Mouse (Mus musculus): ENCODE results near the gene Cntnap2. TPM values are rescaled to one million over a fixed set of nuclear protein-coding genes. Genes with fewer than 3 reads are reported as not detected.

The Cntnap2 gene
- polyA plus RNA-seq, 1 experiment from 2014 or later, result 54.5 TPM

- WGBS, result 98% methylated on average over 1 of the region's 1 CpGs
- no peak overlapping the region for H3K9ac ChIP-seq (replicated peaks; ENCODE audit: low read length)
- DNase-seq (no peak), ATAC-seq (ENCODE audit: low FRiP score, low TSS enrichment) (no peak)
- H3K4me2 ChIP-seq (ENCODE audit: low read length), result no peak overlapping the region
- no peak overlapping the region for H3K4me3 ChIP-seq (replicated peaks; ENCODE audit: low read depth, low read length)
- H3K27ac ChIP-seq (replicated peaks; ENCODE audit: low read depth, low read length), result no peak overlapping the region
- no peaks in the 10 kb centered on the region for H3K4me1 ChIP-seq (ENCODE audit: control insufficient read depth, insufficient read depth, low read length)
- H3K36me3 ChIP-seq (ENCODE audit: control insufficient read depth, insufficient read depth, low read length), result no peaks in the 10 kb centered on the region
- no peaks in the 10 kb centered on the region for H3K9me3 ChIP-seq (ENCODE audit: control insufficient read depth, low read length)
- no peaks in the 10 kb centered on the region for H3K27me3 ChIP-seq (ENCODE audit: control insufficient read depth, insufficient read depth, low read length)
Observed at GRCm38 (mm10) chr6:45991086-45991485, 931.9 kb downstream of the Cntnap2 start.

- Histone ChIP-seq H3K9ac (replicated peaks; ENCODE audit: low read length) (no peak overlapping the region), H3K4me1 (ENCODE audit: control insufficient read depth, insufficient read depth, low read length) (no peaks in the 10 kb centered on the region), H3K9me3 (ENCODE audit: control insufficient read depth, low read length) (no peaks in the 10 kb centered on the region), H3K36me3 (ENCODE audit: control insufficient read depth, insufficient read depth, low read length) (no peaks in the 10 kb centered on the region), H3K4me3 (replicated peaks; ENCODE audit: low read depth, low read length) (no peak overlapping the region), H3K4me2 (ENCODE audit: low read length) (no peak overlapping the region), H3K27ac (replicated peaks; ENCODE audit: low read depth, low read length) (no peak overlapping the region), H3K27me3 (ENCODE audit: control insufficient read depth, insufficient read depth, low read length) (no peaks in the 10 kb centered on the region)
- ATAC-seq (ENCODE audit: low FRiP score, low TSS enrichment) (no peak), DNase-seq (peak; percentile 7)
- 78% methylated on average over 2 of the region's 2 CpGs for WGBS
Observed at GRCm38 (mm10) chr6:46022515-46023143, 963.5 kb downstream of the Cntnap2 start.

DNA sequence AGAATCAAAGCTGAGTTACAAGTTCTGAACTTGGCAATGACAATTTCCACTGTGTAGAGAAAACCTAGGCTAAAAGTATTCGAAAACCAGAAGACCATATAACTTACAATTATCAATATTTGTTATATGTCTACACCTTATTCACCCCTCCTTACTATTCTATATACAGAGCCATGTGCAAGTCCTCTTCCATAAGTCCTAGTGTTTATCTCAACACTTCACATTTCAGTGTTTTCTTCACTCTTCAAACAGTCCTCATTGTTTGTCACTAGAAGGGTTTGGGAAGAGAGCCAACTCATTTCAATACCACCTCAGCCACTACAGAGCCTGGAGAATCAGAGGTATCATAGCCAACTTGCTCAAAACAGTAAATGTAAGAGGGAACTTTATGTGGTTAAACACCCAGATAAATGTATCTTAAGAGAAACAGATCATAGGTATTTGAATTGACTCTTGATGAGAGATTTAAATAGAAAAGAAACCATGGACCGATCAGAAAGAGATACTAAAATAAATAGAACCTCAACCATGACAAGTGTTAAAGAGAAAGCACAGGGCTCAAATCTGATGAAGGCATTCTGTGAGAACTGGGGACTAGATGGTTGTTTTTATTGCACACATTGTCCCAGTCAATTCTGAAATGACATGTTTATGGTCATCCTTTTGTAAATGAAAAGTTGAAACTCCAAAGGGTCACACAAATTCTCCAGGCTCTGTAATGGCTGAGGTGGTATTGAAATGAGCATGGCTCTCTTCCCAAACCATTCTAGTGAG, 972.9 kb downstream of the Cntnap2 start:
- DNase-seq, result peak; percentile 15
- Histone ChIP-seq H3K27ac (replicated peaks; ENCODE audit: low read depth, low read length) (no peak overlapping the region), H3K9me3 (ENCODE audit: control insufficient read depth, low read length) (no peaks in the 10 kb centered on the region), H3K36me3 (ENCODE audit: control insufficient read depth, insufficient read depth, low read length) (no peaks in the 10 kb centered on the region), H3K4me2 (ENCODE audit: low read length) (no peak overlapping the region), H3K4me1 (ENCODE audit: control insufficient read depth, insufficient read depth, low read length) (no peaks in the 10 kb centered on the region), H3K27me3 (ENCODE audit: control insufficient read depth, insufficient read depth, low read length) (no peaks in the 10 kb centered on the region), H3K9ac (replicated peaks; ENCODE audit: low read length) (no peak overlapping the region), H3K4me3 (replicated peaks; ENCODE audit: low read depth, low read length) (no peak overlapping the region)
- no peak for ATAC-seq (ENCODE audit: low FRiP score, low TSS enrichment)
- 88% methylated on average over 2 of the region's 2 CpGs for WGBS

DNA sequence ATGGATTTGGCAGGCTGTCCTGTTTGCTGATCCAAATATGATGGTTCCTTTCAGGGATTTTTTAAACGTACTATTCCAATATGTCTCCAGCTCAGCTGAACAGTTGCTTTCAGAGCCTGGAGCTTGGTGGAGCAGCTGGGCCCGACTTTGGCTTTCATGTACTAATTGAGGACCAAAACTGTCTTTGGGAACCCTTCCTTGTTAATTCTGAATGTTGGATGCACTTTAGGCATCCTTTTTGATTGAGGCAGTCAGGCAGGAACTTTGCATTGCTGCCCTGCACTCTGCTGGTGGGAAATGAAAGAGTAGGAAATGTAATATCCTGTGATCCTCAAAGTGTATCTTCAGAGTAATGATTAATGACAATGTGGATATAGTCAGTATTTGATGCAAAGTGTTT, 974.0 kb downstream of the Cntnap2 start:
- H3K27ac ChIP-seq (replicated peaks; ENCODE audit: low read depth, low read length), result no peak overlapping the region
- H3K4me2 ChIP-seq (ENCODE audit: low read length), result no peak overlapping the region
- no peak overlapping the region for H3K4me3 ChIP-seq (replicated peaks; ENCODE audit: low read depth, low read length)
- H3K4me1 ChIP-seq (ENCODE audit: control insufficient read depth, insufficient read depth, low read length), result no peaks in the 10 kb centered on the region
- H3K27me3 ChIP-seq (ENCODE audit: control insufficient read depth, insufficient read depth, low read length), result no peaks in the 10 kb centered on the region
- no peak overlapping the region for H3K9ac ChIP-seq (replicated peaks; ENCODE audit: low read length)
- DNase-seq (peak; percentile 26), ATAC-seq (ENCODE audit: low FRiP score, low TSS enrichment) (no peak)
- WGBS, result 61% methylated on average over 2 of the region's 2 CpGs
- H3K9me3 ChIP-seq (ENCODE audit: control insufficient read depth, low read length), result no peaks in the 10 kb centered on the region
- no peaks in the 10 kb centered on the region for H3K36me3 ChIP-seq (ENCODE audit: control insufficient read depth, insufficient read depth, low read length)

GRCm38 (mm10) chr6:46040671-46041070, 981.5 kb downstream of the Cntnap2 start:
- Histone ChIP-seq H3K4me3 (replicated peaks; ENCODE audit: low read depth, low read length) (no peak overlapping the region), H3K27me3 (ENCODE audit: control insufficient read depth, insufficient read depth, low read length) (no peaks in the 10 kb centered on the region), H3K4me1 (ENCODE audit: control insufficient read depth, insufficient read depth, low read length) (no peaks in the 10 kb centered on the region), H3K27ac (replicated peaks; ENCODE audit: low read depth, low read length) (no peak overlapping the region), H3K9me3 (ENCODE audit: control insufficient read depth, low read length) (no peaks in the 10 kb centered on the region), H3K36me3 (ENCODE audit: control insufficient read depth, insufficient read depth, low read length) (no peaks in the 10 kb centered on the region), H3K9ac (replicated peaks; ENCODE audit: low read length) (no peak overlapping the region), H3K4me2 (ENCODE audit: low read length) (no peak overlapping the region)
- DNase-seq (no peak), ATAC-seq (ENCODE audit: low FRiP score, low TSS enrichment) (no peak)
- WGBS, result 92% methylated on average over 4 of the region's 4 CpGs

GRCm38 (mm10) chr6:46080236-46080635, 1021.1 kb downstream of the Cntnap2 start:
- WGBS, result 50% methylated on average over 2 of the region's 2 CpGs
- Histone ChIP-seq H3K9ac (replicated peaks; ENCODE audit: low read length) (no peak overlapping the region), H3K4me1 (ENCODE audit: control insufficient read depth, insufficient read depth, low read length) (no peaks in the 10 kb centered on the region), H3K9me3 (ENCODE audit: control insufficient read depth, low read length) (no peaks in the 10 kb centered on the region), H3K27me3 (ENCODE audit: control insufficient read depth, insufficient read depth, low read length) (no peaks in the 10 kb centered on the region), H3K4me3 (replicated peaks; ENCODE audit: low read depth, low read length) (no peak overlapping the region), H3K4me2 (ENCODE audit: low read length) (no peak overlapping the region), H3K36me3 (ENCODE audit: control insufficient read depth, insufficient read depth, low read length) (no peaks in the 10 kb centered on the region), H3K27ac (replicated peaks; ENCODE audit: low read depth, low read length) (no peak overlapping the region)
- DNase-seq, result no peak
- ATAC-seq (ENCODE audit: low FRiP score, low TSS enrichment), result no peak

DNA sequence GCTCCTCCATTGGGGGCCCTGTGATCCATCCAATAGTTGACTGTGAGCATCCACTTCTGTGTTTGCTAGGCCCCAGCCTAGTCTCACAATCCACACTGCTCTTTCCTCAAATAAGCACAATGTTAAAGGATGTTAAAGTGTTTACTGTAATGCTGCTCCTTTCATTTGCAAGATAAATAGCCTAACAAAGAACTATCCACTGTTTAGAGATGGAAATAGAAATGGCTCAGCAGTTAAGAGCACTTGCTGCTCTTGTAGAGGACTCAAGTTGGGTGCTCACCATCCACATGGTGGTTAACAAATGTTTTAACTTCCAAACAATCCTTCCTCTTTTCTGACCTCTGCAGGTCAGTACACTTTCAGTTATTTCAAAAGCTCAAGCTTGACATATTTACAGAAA, 1022.3 kb downstream of the Cntnap2 start:
- no peak overlapping the region for H3K4me3 ChIP-seq (replicated peaks; ENCODE audit: low read depth, low read length)
- no peak overlapping the region for H3K27ac ChIP-seq (replicated peaks; ENCODE audit: low read depth, low read length)
- no peak overlapping the region for H3K9ac ChIP-seq (replicated peaks; ENCODE audit: low read length)
- H3K27me3 ChIP-seq (ENCODE audit: control insufficient read depth, insufficient read depth, low read length), result no peaks in the 10 kb centered on the region
- DNase-seq (no peak), ATAC-seq (ENCODE audit: low FRiP score, low TSS enrichment) (no peak)
- H3K4me2 ChIP-seq (ENCODE audit: low read length), result no peak overlapping the region
- no peaks in the 10 kb centered on the region for H3K9me3 ChIP-seq (ENCODE audit: control insufficient read depth, low read length)
- no peaks in the 10 kb centered on the region for H3K36me3 ChIP-seq (ENCODE audit: control insufficient read depth, insufficient read depth, low read length)
- no peaks in the 10 kb centered on the region for H3K4me1 ChIP-seq (ENCODE audit: control insufficient read depth, insufficient read depth, low read length)

- Histone ChIP-seq H3K36me3 (ENCODE audit: control insufficient read depth, insufficient read depth, low read length) (no peaks in the 10 kb centered on the region), H3K4me1 (ENCODE audit: control insufficient read depth, insufficient read depth, low read length) (0 out of 2 replicates have a peak, but pooled peaks cover 3% of the 10 kb centered on the region), H3K4me3 (replicated peaks; ENCODE audit: low read depth, low read length) (no peak overlapping the region), H3K27me3 (ENCODE audit: control insufficient read depth, insufficient read depth, low read length) (no peaks in the 10 kb centered on the region), H3K27ac (replicated peaks; ENCODE audit: low read depth, low read length) (no peak overlapping the region), H3K9me3 (ENCODE audit: control insufficient read depth, low read length) (no peaks in the 10 kb centered on the region), H3K9ac (replicated peaks; ENCODE audit: low read length) (no peak overlapping the region), H3K4me2 (ENCODE audit: low read length) (no peak overlapping the region)
- 50% methylated on average over 1 of the region's 1 CpGs for WGBS
- ATAC-seq (ENCODE audit: low FRiP score, low TSS enrichment) (no peak), DNase-seq (no peak)
Observed at GRCm38 (mm10) chr6:46143189-46143841, 1084.2 kb downstream of the Cntnap2 start.

Data from midbrain, embryonic 14.5 days (tissue).